Mouse (Mus musculus) megakaryocyte, embryonic 14.5 days (primary cell): ENCODE measurements around the gene Gm11020.

Experiments
- FLI1 ChIP-seq: IDR thresholded peaks from 2 replicates; pipeline ENCODE4 v1.6.1; 2012; ENCODE audit warnings: low read length, inconsistent platforms, mixed read lengths
- GATA1 ChIP-seq: IDR thresholded peaks from 3 replicates; pipeline ENCODE4 v1.6.1; 2012; ENCODE audit warnings: mixed read lengths, low read length, inconsistent platforms, borderline replicate concordance

DNA sequence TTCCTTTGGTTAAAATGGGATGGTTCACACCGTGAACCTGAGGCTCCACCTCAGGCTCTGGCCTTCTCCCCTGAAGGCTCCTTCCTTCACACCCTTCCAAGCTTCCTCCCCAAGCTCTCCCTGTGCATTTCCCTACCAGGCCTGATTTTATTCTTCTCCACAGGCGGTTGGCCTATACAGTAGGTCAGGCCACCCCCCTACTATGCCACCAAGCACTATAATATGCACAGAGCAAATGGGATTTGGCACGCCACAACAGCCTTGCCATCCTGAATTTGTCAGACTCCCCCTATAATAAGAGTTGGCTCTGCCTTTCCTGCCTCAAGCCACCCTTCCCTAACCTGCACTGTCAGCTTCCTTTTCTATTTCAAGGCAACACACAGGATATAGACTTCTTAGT, 37.3 kb downstream of the Gm11020 start:
- TF ChIP-seq GATA1, result no peak
- no peak for TF ChIP-seq FLI1
